Mouse (Mus musculus): Measurements from ENCODE around the gene Icmt. TPM values are rescaled to one million over a fixed set of nuclear protein-coding genes. Genes with fewer than 3 reads are reported as not detected.

Gene Icmt
- total and polyA plus RNA-seq, 3 experiments, result 30.4 to 50.8 TPM; not detected in 1

DNA sequence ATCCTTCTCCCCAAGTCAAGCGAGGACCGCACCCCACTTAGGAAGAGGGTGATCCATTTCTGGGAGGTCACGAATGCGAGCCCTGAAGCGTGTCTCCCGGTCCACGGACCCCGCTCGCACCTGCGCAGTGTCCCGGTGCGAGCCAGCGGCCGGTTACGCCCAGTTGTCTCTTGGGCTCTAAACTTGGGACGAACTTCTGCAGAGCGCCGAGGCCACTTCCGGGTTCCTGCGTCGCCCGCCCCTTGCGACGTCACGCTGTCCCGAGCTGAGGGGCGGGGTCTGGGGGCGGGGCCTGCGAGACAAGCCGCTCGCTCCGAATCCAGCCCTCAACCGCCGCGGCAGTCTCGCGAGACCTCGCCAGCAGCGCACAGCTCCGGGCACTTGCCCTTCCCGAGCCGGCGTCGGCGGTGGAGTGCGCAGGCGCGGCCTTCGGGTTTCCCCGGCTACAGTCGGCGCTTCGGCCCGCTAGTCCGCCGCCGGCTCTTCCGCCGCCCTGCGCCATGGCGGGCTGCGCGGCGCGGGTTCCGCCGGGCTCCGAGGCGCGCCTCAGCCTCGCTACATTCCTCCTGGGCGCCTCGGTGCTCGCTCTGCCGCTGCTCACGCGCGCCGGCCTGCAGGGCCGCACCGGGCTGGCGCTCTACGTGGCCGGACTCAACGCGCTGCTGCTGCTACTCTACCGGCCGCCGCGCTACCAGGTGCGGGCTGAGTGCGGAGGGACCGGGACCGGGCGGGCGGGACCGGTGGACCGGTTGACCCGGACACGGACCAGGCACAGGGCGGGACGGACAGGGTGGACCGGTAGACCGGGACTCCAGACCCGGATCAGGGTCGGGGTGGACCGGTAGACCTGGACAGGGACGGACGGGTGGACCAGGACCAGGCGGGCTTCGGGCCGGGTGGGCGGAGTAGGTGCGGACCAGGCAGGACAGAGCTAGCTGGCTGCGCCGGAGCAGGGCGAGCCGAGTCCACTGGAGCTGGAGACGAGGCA is at the start of gene Icmt (continued):
- TF ChIP-seq MEF2A (IDR thresholded peaks at IDR 0.05; ENCODE audit: extremely low read depth, insufficient replicate concordance, low read depth, low read length, poor library complexity, severe bottlenecking) (no peak), TAL1 (IDR thresholded peaks at IDR 0.05; ENCODE audit: low read length) (no peak), USF2 (IDR thresholded peaks at IDR 0.05; ENCODE audit: borderline replicate concordance in 1 of 2, insufficient read depth in 1 of 2, low read depth in 1 of 2, low read length in 2 of 2) (no peak), MYB (IDR thresholded peaks at IDR 0.05; ENCODE audit: low read depth, low read length) (no peak), MAX (IDR thresholded peaks at IDR 0.05; ENCODE audit: low read length) (no peak)

DNA sequence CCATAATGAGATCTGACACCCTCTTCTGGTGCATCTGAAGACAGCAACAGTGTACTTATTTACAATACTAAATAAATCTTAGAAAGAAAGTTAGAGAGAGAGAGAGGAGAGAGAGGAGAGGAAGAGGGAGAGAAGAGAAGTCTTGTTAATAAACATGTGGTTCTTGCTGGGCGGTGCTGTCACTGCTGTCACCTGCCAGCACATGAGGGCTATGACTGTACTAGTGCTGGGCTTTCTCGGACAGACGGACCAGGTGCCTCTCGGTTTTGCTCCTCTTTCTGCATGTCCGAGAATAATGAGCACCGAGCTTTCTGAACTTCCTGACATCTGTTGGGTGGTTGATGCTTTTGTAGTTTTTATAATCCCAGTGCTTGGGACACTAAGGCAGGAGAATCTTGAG is 46.4 kb upstream of the Icmt start:
- TF ChIP-seq USF2 (IDR thresholded peaks at IDR 0.05; ENCODE audit: borderline replicate concordance in 1 of 2, insufficient read depth in 1 of 2, low read depth in 1 of 2, low read length in 2 of 2) (no peak), SIN3A (IDR thresholded peaks at IDR 0.05; ENCODE audit: low read length) (no peak), MEF2A (IDR thresholded peaks at IDR 0.05; ENCODE audit: extremely low read depth, insufficient replicate concordance, low read depth, low read length, poor library complexity, severe bottlenecking) (no peak), MAZ (IDR thresholded peaks at IDR 0.05; ENCODE audit: low read depth, low read length) (no peak), TBP (IDR thresholded peaks at IDR 0.05; ENCODE audit: low read depth, low read length) (no peak), POLR2A (IDR thresholded peaks at IDR 0.05; ENCODE audit: control insufficient read depth in 1 of 2, insufficient read depth in 1 of 2, low read depth in 1 of 2, low read length in 2 of 2, poor library complexity in 1 of 2) (no peak), ZMIZ1 (IDR thresholded peaks at IDR 0.05; ENCODE audit: low read depth, low read length) (no peak), MYB (IDR thresholded peaks at IDR 0.05; ENCODE audit: low read depth, low read length) (no peak), MYC (IDR thresholded peaks at IDR 0.05; ENCODE audit: low read depth, low read length) (no peak), NRF1 (IDR thresholded peaks at IDR 0.05; ENCODE audit: insufficient read depth, low read depth, low read length, poor library complexity, severe bottlenecking) (no peak), ZKSCAN1 (IDR thresholded peaks at IDR 0.05; ENCODE audit: low read depth, low read length) (no peak), GABPA (IDR thresholded peaks at IDR 0.05; ENCODE audit: low read depth, low read length) (no peak), ELF1 (IDR thresholded peaks at IDR 0.05; ENCODE audit: low read depth, low read length) (no peak), CHD1 (IDR thresholded peaks at IDR 0.05; ENCODE audit: low read depth, low read length) (no peak)
- Histone ChIP-seq H3K36me3 (ENCODE audit: control insufficient read depth in 1 of 2, insufficient read depth in 2 of 2, low read length in 2 of 2) (peaks cover 2 to 17% of the 10 kb centered on the region in 2 experiments; a peak in 3 of 4 replicates), H3K79me2 (ENCODE audit: control insufficient read depth, insufficient read depth, low read length, poor library complexity) (no peaks in the 10 kb centered on the region), H3K27me3 (ENCODE audit: control insufficient read depth in 1 of 2, insufficient read depth in 2 of 2, low read length in 2 of 2) (no peaks in the 10 kb centered on the region), H3K9me3 (replicated peaks; ENCODE audit: insufficient read depth, low read length) (no peaks in the 10 kb centered on the region), H3K9ac (ENCODE audit: control insufficient read depth, low read depth, low read length, poor library complexity, severe bottlenecking) (no peak overlapping the region), H3K4me3 (ENCODE audit: control insufficient read depth in 1 of 2, insufficient read depth in 1 of 2, low read depth in 2 of 2, low read length in 2 of 2) (no peak overlapping the region), H3K4me1 (ENCODE audit: control insufficient read depth in 1 of 2, insufficient read depth in 2 of 2, low read length in 2 of 2) (peaks cover 9 to 18% of the 10 kb centered on the region in 2 experiments; a peak in 3 of 4 replicates), H3K27ac (ENCODE audit: control insufficient read depth, low read depth, low read length) (no peak overlapping the region)
- no peak for DNase-seq (ENCODE audit: low read depth, low spot score)

Measured in MEL (cell line).